Mouse (Mus musculus) kidney, embryonic 15.5 days (tissue): ENCODE measurements at regions not wholly inside any gene's neighbourhood (a gene's known extent, or its start where the extent isn't known, plus 50 kb on each side); places are given as distances from the start of the nearest gene placed in this dataset.

Experiments used
- ATAC-seq: fragments of 200-750 bp; cut with Nextera tagmentation; replicated peaks from 2 replicates; pipeline ENCODE4 v1.8.0; 2017; ENCODE audit warnings: moderate TSS enrichment; ENCODE audit not compliant: low FRiP score
- H3K27ac ChIP-seq: fragments of 300-500 bp; sonication (generic); 2 replicates; pipeline ENCODE4 v1.5.1; 2015; ENCODE audit warnings: mild to moderate bottlenecking, inconsistent platforms
- H3K27me3 ChIP-seq: fragments of 300-500 bp; sonication (generic); 2 replicates; pipeline ENCODE4 v1.6.1; 2015; ENCODE audit warnings: inconsistent platforms
- H3K36me3 ChIP-seq: fragments of 300-500 bp; sonication (generic); 2 replicates; pipeline ENCODE4 v1.6.1; 2015; ENCODE audit warnings: inconsistent platforms
- H3K4me1 ChIP-seq: fragments of 300-500 bp; sonication (generic); 2 replicates; pipeline ENCODE4 v1.6.1; 2015; ENCODE audit warnings: inconsistent platforms
- H3K4me2 ChIP-seq: fragments of 300-500 bp; sonication (generic); 2 replicates; pipeline ENCODE4 v1.6.1; 2015; ENCODE audit warnings: moderate library complexity, mild to moderate bottlenecking, inconsistent platforms
- H3K4me3 ChIP-seq: fragments of 300-500 bp; sonication (generic); replicated peaks from 2 replicates; pipeline ENCODE4 v1.5.1; 2015; ENCODE audit warnings: mild to moderate bottlenecking, inconsistent platforms
- H3K9ac ChIP-seq: fragments of 300-500 bp; sonication (generic); 2 replicates; pipeline ENCODE4 v1.6.1; 2015; ENCODE audit warnings: mild to moderate bottlenecking, inconsistent platforms
- H3K9me3 ChIP-seq: fragments of 300-500 bp; sonication (generic); replicated peaks from 2 replicates; pipeline ENCODE4 v1.6.1; 2016; ENCODE audit warnings: inconsistent platforms
- WGBS: fragments of 180-500 bp; shearing (Covaris S2); methylation state at CpG from one replicate; pipeline ENCODE4 v1.1.7; 2015; ENCODE audit warnings: mixed read lengths; 5-methylcytosine and 5-hydroxymethylcytosine counted together

DNA sequence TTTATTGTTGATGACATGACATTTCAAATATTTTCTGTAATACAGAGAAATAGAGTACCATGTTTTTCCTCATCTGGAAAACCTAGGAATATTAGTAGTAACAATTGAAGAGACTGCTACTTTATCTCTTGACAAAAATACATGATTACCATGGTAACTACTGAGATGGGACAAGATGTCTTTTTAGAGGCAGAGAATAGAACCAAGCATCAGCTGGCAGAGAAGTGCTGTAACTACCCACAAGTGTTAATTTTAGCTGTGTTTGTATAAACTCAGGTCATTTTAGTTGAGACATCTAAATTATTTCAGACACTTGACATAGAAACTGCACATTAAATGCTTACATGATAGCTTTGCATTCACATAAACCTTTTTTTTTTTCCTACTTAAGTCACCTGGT, 166.1 kb upstream of the Cttnbp2 start:
- H3K4me1 ChIP-seq = no peaks in the 10 kb centered on the region
- ATAC-seq = no peak
- H3K9me3 ChIP-seq = no peaks in the 10 kb centered on the region

GRCm38 (mm10) chr6:18682043-18682442, 166.3 kb upstream of the Lsm8 start:
- no peaks in the 10 kb centered on the region for H3K36me3 ChIP-seq
- no peak overlapping the region for H3K4me3 ChIP-seq
- H3K4me2 ChIP-seq = no peak overlapping the region
- no peaks in the 10 kb centered on the region for H3K9me3 ChIP-seq
- 36% methylated on average over 6 of the region's 6 CpGs for WGBS
- H3K27me3 ChIP-seq = no peaks in the 10 kb centered on the region
- no peak overlapping the region for H3K27ac ChIP-seq
- ATAC-seq = no peak
- no peak overlapping the region for H3K9ac ChIP-seq
- H3K4me1 ChIP-seq = no peaks in the 10 kb centered on the region

More for the DNA sequence above, 166.1 kb upstream of the Cttnbp2 start:
- Histone ChIP-seq H3K4me3 (no peak overlapping the region), H3K27me3 (no peaks in the 10 kb centered on the region), H3K36me3 (no peaks in the 10 kb centered on the region), H3K4me2 (no peak overlapping the region), H3K27ac (no peak overlapping the region), H3K9ac (no peak overlapping the region)

DNA sequence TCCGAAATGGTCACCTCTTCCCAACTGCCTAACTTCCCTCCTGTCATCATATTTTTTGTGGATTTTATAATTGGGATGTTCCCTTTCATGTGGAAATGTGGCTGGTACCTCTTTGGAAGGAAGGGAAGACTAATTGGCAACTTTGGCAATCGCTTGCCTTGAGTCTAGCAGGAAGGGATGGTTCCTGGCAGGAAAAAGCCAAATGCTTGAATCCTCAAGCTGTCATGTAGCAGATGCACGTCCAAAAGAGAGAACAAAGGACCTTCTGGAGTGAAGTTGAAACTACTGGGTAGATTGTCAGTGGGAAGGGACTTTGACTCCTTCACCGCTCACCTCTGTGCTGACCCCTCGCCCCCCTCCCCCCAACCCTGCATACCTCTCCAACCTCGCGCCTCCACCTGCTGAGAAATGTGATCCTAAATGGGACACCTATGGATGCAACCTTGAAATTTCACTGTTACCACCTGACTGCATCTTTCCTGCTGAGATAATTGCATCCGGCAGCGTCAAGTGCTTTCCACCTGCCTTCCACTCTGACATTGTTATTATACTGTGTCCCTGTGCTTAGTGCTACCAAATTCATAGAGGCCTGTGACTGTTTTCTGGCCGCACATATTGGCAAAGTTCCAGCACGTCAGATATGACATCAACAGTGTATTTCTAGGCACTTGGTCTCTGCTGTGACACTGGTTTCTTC, 159.6 kb upstream of the Lsm8 start:
- Histone ChIP-seq H3K4me3 (no peak overlapping the region), H3K4me2 (no peak overlapping the region), H3K27ac (no peak overlapping the region), H3K9ac (no peak overlapping the region), H3K27me3 (no peaks in the 10 kb centered on the region), H3K36me3 (no peaks in the 10 kb centered on the region), H3K4me1 (no peaks in the 10 kb centered on the region), H3K9me3 (no peaks in the 10 kb centered on the region)
- ATAC-seq = no peak
- WGBS = 51% methylated on average over 11 of the region's 11 CpGs

- 64% methylated on average over 5 of the region's 5 CpGs for WGBS
- H3K27ac ChIP-seq = no peak overlapping the region
- ATAC-seq = no peak
- no peaks in the 10 kb centered on the region for H3K27me3 ChIP-seq
- no peak overlapping the region for H3K9ac ChIP-seq
- H3K36me3 ChIP-seq = no peaks in the 10 kb centered on the region
- H3K9me3 ChIP-seq = no peaks in the 10 kb centered on the region
- no peak overlapping the region for H3K4me2 ChIP-seq
- H3K4me1 ChIP-seq = 0 out of 2 replicates have a peak, but pooled peaks cover 6% of the 10 kb centered on the region
- H3K4me3 ChIP-seq = no peak overlapping the region
Measured at GRCm38 (mm10) chr6:18697536-18697935, 150.8 kb upstream of the Lsm8 start.

DNA sequence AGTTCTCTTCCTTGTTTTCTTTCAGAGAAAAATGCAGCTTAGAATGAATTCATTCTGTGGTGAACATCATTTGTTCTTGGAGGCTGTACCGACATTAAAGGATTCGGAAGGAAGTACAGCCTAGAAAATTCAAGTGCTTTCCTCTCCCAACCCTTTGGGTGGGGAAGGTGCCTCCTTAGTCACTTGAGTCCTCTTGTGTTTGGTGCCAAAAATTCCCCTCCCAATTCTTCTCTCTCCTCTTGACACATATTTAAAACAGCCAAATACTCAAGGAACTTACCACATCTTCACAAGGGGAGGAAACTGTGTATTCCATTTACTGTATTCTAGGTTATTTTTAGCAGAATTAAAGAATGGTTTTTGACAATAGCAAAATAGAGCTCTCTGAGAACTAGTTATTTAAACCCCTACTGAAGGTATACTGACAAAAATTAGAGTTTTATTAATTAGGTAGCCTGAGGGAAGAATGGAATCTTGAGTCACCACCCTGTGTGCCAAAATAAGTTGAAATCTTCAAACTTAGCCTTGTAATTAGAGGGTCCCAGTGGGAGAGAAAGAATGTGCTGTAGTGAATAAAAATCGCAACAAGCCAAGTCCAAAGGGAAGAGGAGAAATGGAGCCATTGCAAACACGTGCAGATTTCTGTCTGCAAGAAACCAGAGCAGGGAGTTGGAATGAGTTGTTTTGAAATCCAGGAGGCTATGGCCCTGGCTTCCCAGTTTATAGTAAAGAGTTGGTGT, 149.2 kb upstream of the Lsm8 start:
- no peaks in the 10 kb centered on the region for H3K36me3 ChIP-seq
- no peaks in the 10 kb centered on the region for H3K27me3 ChIP-seq
- H3K9ac ChIP-seq = no peak overlapping the region
- H3K4me2 ChIP-seq = no peak overlapping the region
- 54% methylated on average over 4 of the region's 4 CpGs for WGBS
- no peaks in the 10 kb centered on the region for H3K9me3 ChIP-seq
- H3K4me1 ChIP-seq = 0 out of 2 replicates have a peak, but pooled peaks cover 6% of the 10 kb centered on the region
- H3K27ac ChIP-seq = no peak overlapping the region
- ATAC-seq = no peak
- no peak overlapping the region for H3K4me3 ChIP-seq

DNA sequence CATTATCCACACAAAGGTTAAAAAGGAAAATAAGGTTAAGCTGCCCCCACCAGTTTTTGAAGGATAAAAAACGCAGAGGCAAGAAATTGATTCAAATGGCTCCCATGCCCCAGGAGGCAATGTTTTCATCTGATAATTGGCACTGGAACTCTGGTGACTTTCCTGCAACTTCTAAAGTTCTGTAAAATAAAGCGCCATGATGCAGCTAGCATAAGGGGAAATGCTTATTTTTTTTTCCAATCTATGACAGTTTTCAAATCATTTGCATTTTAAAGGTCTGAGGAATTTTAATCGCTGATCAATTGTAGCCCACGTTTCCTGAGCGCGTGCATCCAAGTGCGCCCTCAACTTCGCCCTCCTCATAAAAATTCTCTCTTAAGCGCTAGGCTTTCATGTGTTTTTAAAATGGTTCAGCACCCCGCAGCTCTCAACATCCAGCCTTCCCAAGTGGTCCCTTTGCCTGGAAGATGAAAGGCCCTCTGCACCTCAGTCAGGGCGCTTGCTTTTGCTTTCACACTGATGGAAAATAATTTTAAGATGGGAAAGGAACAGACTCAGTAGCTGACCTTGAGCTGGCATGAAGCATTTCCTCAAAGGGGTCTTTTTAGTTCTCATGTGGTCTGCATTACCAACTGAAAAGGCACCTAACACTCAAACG, 148.5 kb upstream of the Lsm8 start:
- no peak for ATAC-seq
- no peaks in the 10 kb centered on the region for H3K9me3 ChIP-seq
- WGBS = 15% methylated on average over 12 of the region's 12 CpGs

GRCm38 (mm10) chr6:18710763-18711162, 137.6 kb upstream of the Lsm8 start:
- Histone ChIP-seq H3K9me3 (no peaks in the 10 kb centered on the region), H3K4me1 (no peaks in the 10 kb centered on the region), H3K27me3 (no peaks in the 10 kb centered on the region), H3K27ac (no peak overlapping the region), H3K4me3 (no peak overlapping the region), H3K36me3 (no peaks in the 10 kb centered on the region), H3K9ac (no peak overlapping the region), H3K4me2 (no peak overlapping the region)
- WGBS = 100% methylated on average over 1 of the region's 1 CpGs
- ATAC-seq = no peak

More for the DNA sequence above, 148.5 kb upstream of the Lsm8 start:
- Histone ChIP-seq H3K27ac (no peak overlapping the region), H3K4me3 (no peak overlapping the region), H3K4me2 (no peak overlapping the region), H3K4me1 (0 out of 2 replicates have a peak, but pooled peaks cover 6% of the 10 kb centered on the region), H3K9ac (no peak overlapping the region), H3K36me3 (no peaks in the 10 kb centered on the region), H3K27me3 (no peaks in the 10 kb centered on the region)

GRCm38 (mm10) chr6:18748859-18749258, 99.5 kb upstream of the Lsm8 start:
- Histone ChIP-seq H3K9ac (no peak overlapping the region), H3K27ac (no peak overlapping the region), H3K4me1 (no peaks in the 10 kb centered on the region), H3K4me3 (no peak overlapping the region), H3K27me3 (no peaks in the 10 kb centered on the region), H3K4me2 (no peak overlapping the region), H3K36me3 (no peaks in the 10 kb centered on the region), H3K9me3 (no peaks in the 10 kb centered on the region)
- WGBS = 68% methylated on average over 2 of the region's 2 CpGs
- no peak for ATAC-seq

DNA sequence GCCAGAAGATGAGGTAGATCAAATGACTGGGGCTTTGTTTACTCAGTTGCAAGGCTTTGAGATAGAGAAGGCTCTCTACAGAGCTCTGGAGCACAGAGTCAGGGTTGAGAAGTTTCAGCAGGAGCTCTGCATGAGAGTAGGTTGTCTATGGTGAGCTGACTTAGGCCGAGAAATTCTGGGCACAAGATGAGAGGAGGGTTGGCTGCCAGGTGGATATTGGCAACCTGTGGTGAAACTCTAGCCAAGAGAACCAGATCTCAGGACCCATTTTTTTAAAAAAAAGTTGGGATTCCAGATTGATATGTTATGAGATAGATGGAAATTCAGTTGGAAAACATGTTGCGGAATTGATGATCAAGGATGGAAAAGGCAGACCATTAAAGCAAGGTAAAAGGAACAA, 83.8 kb upstream of the Lsm8 start:
- no peaks in the 10 kb centered on the region for H3K27me3 ChIP-seq
- H3K27ac ChIP-seq = no peak overlapping the region
- no peaks in the 10 kb centered on the region for H3K9me3 ChIP-seq
- WGBS = 88% methylated on average over 2 of the region's 2 CpGs
- no peaks in the 10 kb centered on the region for H3K36me3 ChIP-seq
- H3K4me1 ChIP-seq = no peaks in the 10 kb centered on the region
- H3K9ac ChIP-seq = no peak overlapping the region
- no peak overlapping the region for H3K4me3 ChIP-seq
- no peak overlapping the region for H3K4me2 ChIP-seq
- no peak for ATAC-seq

DNA sequence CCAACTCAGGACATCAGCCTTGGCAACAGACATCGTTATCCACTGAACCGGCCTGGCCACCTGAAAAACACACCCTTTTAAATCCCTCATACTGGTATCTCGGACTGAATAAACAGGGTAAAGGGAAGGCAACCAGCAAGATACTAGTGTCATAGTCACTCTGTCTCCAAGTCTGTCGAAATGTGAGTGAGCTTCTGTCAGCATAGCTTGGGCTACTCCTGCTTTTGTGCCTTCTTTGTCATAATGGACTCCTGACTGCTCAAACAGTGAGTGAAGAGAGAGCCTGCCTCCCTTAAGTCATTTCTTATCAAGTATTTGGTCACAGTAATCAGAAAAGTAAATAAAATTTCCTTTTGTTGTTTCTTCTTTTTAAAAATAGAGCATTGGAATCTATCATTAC, 53.0 kb upstream of the Lsm8 start:
- WGBS = 85% methylated on average over 4 of the region's 4 CpGs

DNA sequence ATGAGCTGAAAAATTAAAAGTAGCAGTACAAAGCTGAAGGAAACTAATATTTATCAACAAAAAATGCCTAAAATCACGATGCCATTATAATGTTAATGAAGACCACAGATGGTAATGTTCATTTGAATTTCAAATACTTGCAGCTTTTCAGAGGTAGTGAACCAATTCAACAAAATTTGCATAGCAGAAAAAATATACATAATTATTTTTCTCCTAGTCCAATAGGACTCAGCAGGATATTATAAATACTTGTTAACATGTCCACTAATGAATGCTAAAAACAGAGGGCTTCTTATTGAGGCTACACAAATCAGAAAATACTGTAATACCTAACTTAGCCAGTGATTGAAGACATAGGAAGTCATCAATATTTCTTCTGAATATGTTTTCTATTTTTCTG, 52.5 kb upstream of the Lsm8 start:
- H3K27me3 ChIP-seq = no peaks in the 10 kb centered on the region
- WGBS = 64% methylated on average over 1 of the region's 1 CpGs
- no peaks in the 10 kb centered on the region for H3K36me3 ChIP-seq
- ATAC-seq = no peak
- no peak overlapping the region for H3K4me3 ChIP-seq
- H3K4me1 ChIP-seq = no peaks in the 10 kb centered on the region
- no peak overlapping the region for H3K9ac ChIP-seq
- no peak overlapping the region for H3K4me2 ChIP-seq
- H3K9me3 ChIP-seq = no peaks in the 10 kb centered on the region
- no peak overlapping the region for H3K27ac ChIP-seq

More for the DNA sequence above, 53.0 kb upstream of the Lsm8 start:
- Histone ChIP-seq H3K4me3 (no peak overlapping the region), H3K27me3 (no peaks in the 10 kb centered on the region), H3K36me3 (no peaks in the 10 kb centered on the region), H3K9me3 (no peaks in the 10 kb centered on the region), H3K9ac (no peak overlapping the region), H3K4me1 (no peaks in the 10 kb centered on the region), H3K4me2 (no peak overlapping the region), H3K27ac (no peak overlapping the region)
- no peak for ATAC-seq

DNA sequence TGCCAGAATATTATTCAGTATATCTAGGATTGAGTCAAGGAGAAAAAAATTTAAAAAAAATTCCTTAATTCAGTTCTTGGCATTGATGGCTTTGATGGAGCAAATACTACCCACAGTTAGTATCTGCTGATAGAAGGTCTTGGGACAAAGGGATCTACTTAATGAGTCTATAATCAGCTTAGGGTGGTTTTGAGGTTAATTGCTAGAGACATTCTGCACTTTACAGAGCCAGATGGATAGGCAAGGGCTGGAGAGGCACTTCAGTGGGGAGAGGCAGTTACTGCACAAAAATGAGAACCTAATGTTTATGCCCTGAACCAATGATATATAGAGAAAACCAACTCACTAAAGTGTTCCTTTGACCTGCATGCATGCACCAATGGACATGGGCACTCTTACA, 51.8 kb upstream of the Lsm8 start:
- Histone ChIP-seq H3K9ac (no peak overlapping the region), H3K27ac (no peak overlapping the region), H3K36me3 (no peaks in the 10 kb centered on the region), H3K27me3 (no peaks in the 10 kb centered on the region), H3K4me1 (no peaks in the 10 kb centered on the region), H3K4me2 (no peak overlapping the region), H3K9me3 (no peaks in the 10 kb centered on the region), H3K4me3 (no peak overlapping the region)
- ATAC-seq = no peak
